Mouse (Mus musculus) kidney, embryonic 15.5 days (tissue): Measurements from ENCODE around the gene Cald1. TPM values are rescaled to one million over a fixed set of nuclear protein-coding genes. Genes with fewer than 3 reads are reported as not detected.

ENCODE experiments used
- ATAC-seq: fragments of 200-750 bp; cut with Nextera tagmentation; replicated peaks from 2 replicates; pipeline ENCODE4 v1.8.0; 2017; ENCODE audit warnings: moderate TSS enrichment; ENCODE audit not compliant: low FRiP score
- H3K27ac ChIP-seq: fragments of 300-500 bp; sonication (generic); 2 replicates; pipeline ENCODE4 v1.5.1; 2015; ENCODE audit warnings: mild to moderate bottlenecking, inconsistent platforms
- H3K27me3 ChIP-seq: fragments of 300-500 bp; sonication (generic); 2 replicates; pipeline ENCODE4 v1.6.1; 2015; ENCODE audit warnings: inconsistent platforms
- H3K36me3 ChIP-seq: fragments of 300-500 bp; sonication (generic); 2 replicates; pipeline ENCODE4 v1.6.1; 2015; ENCODE audit warnings: inconsistent platforms
- H3K4me1 ChIP-seq: fragments of 300-500 bp; sonication (generic); 2 replicates; pipeline ENCODE4 v1.6.1; 2015; ENCODE audit warnings: inconsistent platforms
- H3K4me2 ChIP-seq: fragments of 300-500 bp; sonication (generic); 2 replicates; pipeline ENCODE4 v1.6.1; 2015; ENCODE audit warnings: moderate library complexity, mild to moderate bottlenecking, inconsistent platforms
- H3K4me3 ChIP-seq: fragments of 300-500 bp; sonication (generic); replicated peaks from 2 replicates; pipeline ENCODE4 v1.5.1; 2015; ENCODE audit warnings: mild to moderate bottlenecking, inconsistent platforms
- H3K9ac ChIP-seq: fragments of 300-500 bp; sonication (generic); 2 replicates; pipeline ENCODE4 v1.6.1; 2015; ENCODE audit warnings: mild to moderate bottlenecking, inconsistent platforms
- H3K9me3 ChIP-seq: fragments of 300-500 bp; sonication (generic); replicated peaks from 2 replicates; pipeline ENCODE4 v1.6.1; 2016; ENCODE audit warnings: inconsistent platforms
- WGBS: fragments of 180-500 bp; shearing (Covaris S2); methylation state at CpG from one replicate; pipeline ENCODE4 v1.1.7; 2015; ENCODE audit warnings: mixed read lengths; 5-methylcytosine and 5-hydroxymethylcytosine counted together
- polyA plus RNA-seq: library from polyadenylated mRNA; unstranded; fragments of >200 nt; fragmentation: Nextera tagmentation; extraction: Ambion mirVana; gene quantifications from 2 replicates; pipeline ENCODE4 v1.2.1, GENCODE M21; 2015

Gene Cald1
- polyA plus RNA-seq, 1 experiment from 2014 or later: 266 TPM

GRCm38 (mm10) chr6:34682126-34682525 is 83.8 kb downstream of the Cald1 start:
- no peak overlapping the region for H3K9ac ChIP-seq
- no peaks in the 10 kb centered on the region for H3K36me3 ChIP-seq
- no peak for ATAC-seq
- H3K4me3 ChIP-seq: no peak overlapping the region
- WGBS: 48% methylated on average over 8 of the region's 8 CpGs
- no peaks in the 10 kb centered on the region for H3K9me3 ChIP-seq
- no peak overlapping the region for H3K4me2 ChIP-seq
- H3K27ac ChIP-seq: peak overlapping the region; percentile 34
- no peaks in the 10 kb centered on the region for H3K27me3 ChIP-seq
- H3K4me1 ChIP-seq: peaks cover 30% of the 10 kb centered on the region

DNA sequence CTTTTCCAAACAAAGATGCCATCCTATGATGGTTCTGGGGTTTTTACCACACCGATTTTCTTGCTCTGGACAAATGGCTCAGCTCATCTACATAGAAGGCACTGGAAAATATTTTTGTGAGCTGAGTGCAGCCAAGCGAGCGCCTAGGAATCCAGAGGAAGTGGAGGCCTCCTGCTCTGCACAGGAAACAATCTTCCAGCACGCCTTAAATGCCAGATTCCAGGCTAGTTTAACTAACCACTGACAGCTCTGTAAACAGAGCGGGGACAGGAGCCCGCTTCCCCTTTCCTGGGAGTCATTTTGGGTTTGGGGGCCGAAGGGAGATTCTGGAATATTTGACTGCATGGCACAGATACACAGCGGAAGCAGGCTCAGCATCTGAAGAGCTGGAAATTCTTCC is 86.6 kb downstream of the Cald1 start:
- H3K4me3 ChIP-seq: peak overlapping the region; percentile 18; the same call in 1 of the 2 replicates
- peak overlapping the region; percentile 32 for H3K4me2 ChIP-seq
- WGBS: 8% methylated on average over 8 of the region's 8 CpGs
- no peaks in the 10 kb centered on the region for H3K36me3 ChIP-seq
- H3K27ac ChIP-seq: peak overlapping the region; percentile 87
- 0 out of 2 replicates have a peak overlapping the region, but pooled peaks have one; percentile 29 for H3K9ac ChIP-seq
- H3K4me1 ChIP-seq: peaks cover 32% of the 10 kb centered on the region
- ATAC-seq: peak; percentile 33; the same call in 1 of the 2 replicates
- H3K9me3 ChIP-seq: no peaks in the 10 kb centered on the region
- no peaks in the 10 kb centered on the region for H3K27me3 ChIP-seq

GRCm38 (mm10) chr6:34688971-34689370 is 90.7 kb downstream of the Cald1 start:
- Histone ChIP-seq H3K4me1 (peaks cover 26% of the 10 kb centered on the region), H3K9me3 (no peaks in the 10 kb centered on the region)
- ATAC-seq: no peak

GRCm38 (mm10) chr6:34691416-34691815 is 93.1 kb downstream of the Cald1 start:
- Histone ChIP-seq H3K4me2 (no peak overlapping the region), H3K9me3 (no peaks in the 10 kb centered on the region), H3K4me3 (no peak overlapping the region), H3K27me3 (no peaks in the 10 kb centered on the region), H3K4me1 (peaks cover 10% of the 10 kb centered on the region; the same call in 1 of the 2 replicates), H3K9ac (no peak overlapping the region), H3K27ac (peak overlapping the region; percentile 79), H3K36me3 (no peaks in the 10 kb centered on the region)
- 0 out of 2 replicates have a peak, but pooled peaks have one; percentile 69 for ATAC-seq
- 42% methylated on average over 7 of the region's 7 CpGs for WGBS

More at GRCm38 (mm10) chr6:34688971-34689370, 90.7 kb downstream of the Cald1 start:
- 66% methylated on average over 2 of the region's 2 CpGs for WGBS
- no peaks in the 10 kb centered on the region for H3K27me3 ChIP-seq
- H3K9ac ChIP-seq: no peak overlapping the region
- H3K36me3 ChIP-seq: no peaks in the 10 kb centered on the region
- no peak overlapping the region for H3K27ac ChIP-seq
- H3K4me2 ChIP-seq: no peak overlapping the region
- H3K4me3 ChIP-seq: no peak overlapping the region

DNA sequence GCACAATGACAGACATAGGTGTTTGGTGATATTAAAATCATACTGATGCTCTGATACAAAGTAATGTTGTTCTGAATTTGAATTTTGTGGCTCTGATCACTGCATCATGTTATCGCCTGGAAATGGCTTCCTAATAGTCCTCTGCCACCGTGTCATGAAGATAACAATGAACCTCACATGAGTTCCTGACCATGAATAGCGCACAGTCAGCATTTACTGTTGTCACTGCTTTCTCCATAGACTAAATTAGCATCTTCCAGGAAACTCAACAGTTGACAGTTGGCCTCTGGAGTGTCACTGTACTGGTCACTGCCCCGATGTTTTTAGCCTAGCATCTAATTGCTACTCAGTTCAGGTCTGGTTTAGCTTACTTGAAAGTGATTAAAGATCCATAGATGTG is 95.8 kb downstream of the Cald1 start:
- H3K27ac ChIP-seq: no peak overlapping the region
- no peaks in the 10 kb centered on the region for H3K36me3 ChIP-seq
- no peak overlapping the region for H3K4me2 ChIP-seq
- H3K9me3 ChIP-seq: no peaks in the 10 kb centered on the region
- no peak overlapping the region for H3K9ac ChIP-seq
- ATAC-seq: no peak
- WGBS: 85% methylated on average over 4 of the region's 4 CpGs
- 0 out of 2 replicates have a peak, but pooled peaks cover 6% of the 10 kb centered on the region for H3K4me1 ChIP-seq
- H3K27me3 ChIP-seq: no peaks in the 10 kb centered on the region
- no peak overlapping the region for H3K4me3 ChIP-seq

- H3K4me3 ChIP-seq: no peak overlapping the region
- H3K27ac ChIP-seq: no peak overlapping the region
- ATAC-seq: no peak
- no peaks in the 10 kb centered on the region for H3K27me3 ChIP-seq
- peaks cover 19% of the 10 kb centered on the region for H3K36me3 ChIP-seq
- no peak overlapping the region for H3K9ac ChIP-seq
- H3K4me2 ChIP-seq: no peak overlapping the region
- peaks cover 17% of the 10 kb centered on the region for H3K9me3 ChIP-seq
- H3K4me1 ChIP-seq: peaks cover 17% of the 10 kb centered on the region
- 75% methylated on average over 1 of the region's 1 CpGs for WGBS
These were observed 105.3 kb downstream of the Cald1 start for GRCm38 (mm10) chr6:34703421-34704120.

GRCm38 (mm10) chr6:34707521-34707920 is 109.2 kb downstream of the Cald1 start:
- H3K4me2 ChIP-seq: no peak overlapping the region

GRCm38 (mm10) chr6:34708650-34709265 is 110.5 kb downstream of the Cald1 start:
- peak overlapping the region; percentile 83 for H3K27ac ChIP-seq
- WGBS: 21% methylated on average over 13 of the region's 13 CpGs
- peak overlapping the region; percentile 73 for H3K4me2 ChIP-seq
- peaks cover 13% of the 10 kb centered on the region for H3K9me3 ChIP-seq
- peak; percentile 71 for ATAC-seq
- no peak overlapping the region for H3K9ac ChIP-seq
- peak overlapping the region; percentile 58 for H3K4me3 ChIP-seq
- peaks cover 50% of the 10 kb centered on the region for H3K4me1 ChIP-seq
- H3K27me3 ChIP-seq: no peaks in the 10 kb centered on the region
- peaks cover 12% of the 10 kb centered on the region for H3K36me3 ChIP-seq

More at GRCm38 (mm10) chr6:34707521-34707920, 109.2 kb downstream of the Cald1 start:
- WGBS: 26% methylated on average over 2 of the region's 2 CpGs
- peaks cover 19% of the 10 kb centered on the region for H3K36me3 ChIP-seq
- H3K9me3 ChIP-seq: peaks cover 17% of the 10 kb centered on the region
- H3K4me3 ChIP-seq: no peak overlapping the region
- H3K27me3 ChIP-seq: no peaks in the 10 kb centered on the region
- no peak for ATAC-seq
- H3K9ac ChIP-seq: no peak overlapping the region
- peak overlapping the region; percentile 83; the same call in 1 of the 2 replicates for H3K27ac ChIP-seq
- H3K4me1 ChIP-seq: peaks cover 47% of the 10 kb centered on the region

- H3K4me1 ChIP-seq: peaks cover 52% of the 10 kb centered on the region
- H3K9ac ChIP-seq: peak overlapping the region; percentile 46
- 2% methylated on average over 11 of the region's 11 CpGs for WGBS
- peak overlapping the region; percentile 83 for H3K27ac ChIP-seq
- H3K4me3 ChIP-seq: peak overlapping the region; percentile 58
- H3K4me2 ChIP-seq: peak overlapping the region; percentile 73
- peak; percentile 90 for ATAC-seq
- H3K9me3 ChIP-seq: peaks cover 8% of the 10 kb centered on the region
- peaks cover 9% of the 10 kb centered on the region for H3K36me3 ChIP-seq
- no peaks in the 10 kb centered on the region for H3K27me3 ChIP-seq
These were observed 111.0 kb downstream of the Cald1 start for GRCm38 (mm10) chr6:34709289-34709688.

DNA sequence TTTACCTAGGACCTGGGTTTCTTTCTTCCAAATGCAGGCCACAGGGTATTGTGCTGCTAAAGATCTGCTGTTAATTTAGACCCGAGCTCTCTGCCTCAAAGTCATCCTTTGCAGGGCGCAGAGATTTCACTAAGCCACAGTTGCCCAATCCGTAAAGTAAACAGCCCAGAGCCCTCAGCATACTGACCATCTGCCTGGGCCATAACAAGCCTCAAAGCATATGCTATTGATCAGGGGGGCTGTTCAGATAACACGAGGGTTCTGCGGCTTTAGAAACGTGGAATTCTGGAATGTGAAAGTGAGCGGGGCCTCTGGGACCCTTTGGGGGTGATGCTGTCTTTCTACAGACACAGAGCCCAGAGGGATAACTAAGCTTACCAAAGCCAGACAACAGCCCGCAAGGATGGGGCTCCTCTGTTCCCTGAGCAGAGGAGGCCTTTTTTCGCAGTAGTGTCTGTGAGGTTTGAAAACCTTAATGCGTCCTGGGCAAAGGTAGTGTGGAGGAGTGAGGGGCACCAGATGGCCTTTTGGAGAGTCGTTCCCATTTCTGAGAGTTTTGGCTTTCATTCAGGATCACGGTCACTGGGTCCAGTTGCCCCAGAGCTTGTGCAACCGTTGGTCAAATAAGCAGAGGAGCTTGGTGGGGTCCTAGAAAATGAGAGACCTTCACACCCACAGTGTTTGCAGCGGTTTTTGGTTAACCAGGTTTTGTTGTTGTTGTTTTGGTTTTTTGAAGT is 111.8 kb downstream of the Cald1 start:
- WGBS: 17% methylated on average over 14 of the region's 14 CpGs
- Histone ChIP-seq H3K9me3 (no peaks in the 10 kb centered on the region), H3K27me3 (no peaks in the 10 kb centered on the region), H3K4me2 (peak overlapping the region; percentile 73), H3K36me3 (peaks cover under 1% of the 10 kb centered on the region; the same call in 1 of the 2 replicates), H3K9ac (peak overlapping the region; percentile 46), H3K27ac (peak overlapping the region; percentile 83), H3K4me3 (peak overlapping the region; percentile 58), H3K4me1 (peaks cover 52% of the 10 kb centered on the region)
- no peak for ATAC-seq

DNA sequence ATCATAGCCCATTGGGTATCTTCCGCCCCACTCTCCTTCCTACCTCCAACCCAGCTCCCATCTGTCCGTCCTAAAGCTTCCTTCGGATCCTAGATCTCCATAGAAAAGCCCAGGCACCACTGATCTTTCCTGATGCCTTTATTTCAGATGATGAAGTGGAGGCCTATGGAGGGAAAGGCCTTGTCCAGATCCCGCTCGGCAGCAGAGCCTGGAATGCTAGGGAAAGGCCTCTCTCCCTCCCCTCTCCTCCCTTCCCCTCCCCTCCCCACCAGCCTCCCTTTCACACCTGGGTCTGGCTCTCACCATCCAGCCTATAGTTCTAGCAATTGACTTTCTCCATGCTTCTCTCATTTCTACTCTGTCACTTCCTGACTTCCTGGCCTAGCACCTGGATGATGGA is 112.5 kb downstream of the Cald1 start:
- H3K9ac ChIP-seq: peak overlapping the region; percentile 46; the same call in 1 of the 2 replicates
- peak overlapping the region; percentile 73 for H3K4me2 ChIP-seq
- no peaks in the 10 kb centered on the region for H3K27me3 ChIP-seq
- no peak for ATAC-seq
- no peak overlapping the region for H3K27ac ChIP-seq
- H3K36me3 ChIP-seq: no peaks in the 10 kb centered on the region
- 52% methylated on average over 5 of the region's 5 CpGs for WGBS
- H3K9me3 ChIP-seq: no peaks in the 10 kb centered on the region
- peaks cover 58% of the 10 kb centered on the region for H3K4me1 ChIP-seq
- peak overlapping the region; percentile 58 for H3K4me3 ChIP-seq

- H3K9ac ChIP-seq: no peak overlapping the region
- H3K36me3 ChIP-seq: no peaks in the 10 kb centered on the region
- no peaks in the 10 kb centered on the region for H3K9me3 ChIP-seq
- no peak overlapping the region for H3K27ac ChIP-seq
- H3K4me2 ChIP-seq: no peak overlapping the region
- no peak overlapping the region for H3K4me3 ChIP-seq
- WGBS: 56% methylated on average over 10 of the region's 10 CpGs
- H3K4me1 ChIP-seq: peaks cover 59% of the 10 kb centered on the region
- no peaks in the 10 kb centered on the region for H3K27me3 ChIP-seq
- no peak for ATAC-seq
These were observed 113.3 kb downstream of the Cald1 start for GRCm38 (mm10) chr6:34711620-34712019.
